Mouse (Mus musculus) embryo, embryonic 10.5 days (tissue): ENCODE results near the gene Fra10ac1.
A peak's percentile ranks its signal among the peaks of the same experiment; 100 is the strongest.

Source experiments
- DNase-seq: peaks from one replicate; pipeline ENCODE4 v3.0.0-alpha.2; 2015; ENCODE audit warnings: low spot score

Fra10ac1 gene

DNA sequence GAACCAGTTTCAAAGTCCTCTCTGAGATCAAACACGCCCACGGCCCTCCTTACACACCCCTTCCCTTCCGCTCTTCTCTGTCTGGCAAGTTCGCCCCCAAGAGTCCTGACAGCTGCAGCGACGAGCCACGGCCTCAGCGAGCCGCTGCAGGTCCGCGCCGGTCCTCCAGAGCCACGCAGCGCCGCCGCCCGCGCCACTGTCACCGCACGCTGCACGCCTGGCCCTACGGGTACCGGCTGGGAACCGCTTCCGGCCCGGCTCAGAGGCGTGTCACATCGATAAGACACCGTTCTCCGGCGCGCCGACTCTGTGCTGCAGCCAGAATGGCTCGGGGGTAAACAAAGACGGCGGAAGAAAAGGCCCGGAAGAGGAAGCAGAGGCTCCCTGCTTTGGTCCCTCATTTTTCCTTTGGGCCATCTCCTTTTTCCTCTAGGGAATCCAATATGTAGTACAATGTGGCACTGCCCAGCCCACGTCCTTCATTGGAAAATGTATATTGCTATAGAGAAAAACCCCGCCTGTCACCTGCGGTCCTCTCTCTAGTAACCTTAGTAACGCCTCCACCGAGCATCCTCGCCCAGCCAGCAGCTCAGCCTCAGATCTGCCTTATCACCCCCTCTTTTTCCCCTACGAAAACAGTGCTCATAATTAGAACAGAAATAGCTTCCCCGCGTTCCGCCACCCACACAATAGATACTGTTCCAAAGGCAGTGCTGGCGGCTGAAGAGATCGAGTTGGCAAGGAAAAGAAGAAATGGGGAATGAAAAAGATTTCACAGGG, at the start of gene Fra10ac1:
Fra10ac1 (minus strand) TSS at position 252 of the 780 bp plus-strand sequence.
- peak; percentile 91 for DNase-seq

DNA sequence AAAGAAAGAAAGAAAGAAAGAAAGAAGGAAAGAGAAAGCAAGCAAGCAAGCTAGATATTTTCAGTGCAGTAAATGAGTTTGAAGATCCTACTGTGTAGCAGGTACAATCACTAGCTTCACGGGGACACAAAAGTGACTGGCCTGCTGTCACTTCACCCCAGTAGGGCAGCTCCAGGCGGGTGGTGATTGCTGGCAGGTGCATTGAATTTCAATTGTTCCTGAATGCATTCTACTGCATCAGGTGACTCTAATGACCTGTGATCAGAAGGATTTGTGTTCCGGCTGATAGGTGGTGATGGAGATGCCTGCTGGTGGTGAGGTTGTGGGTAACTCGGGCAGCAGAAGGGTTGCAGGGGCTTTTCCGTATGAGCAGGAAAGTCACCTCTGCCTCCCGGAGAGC, 47.1 kb upstream of the Fra10ac1 start:
- no peak for DNase-seq

DNA sequence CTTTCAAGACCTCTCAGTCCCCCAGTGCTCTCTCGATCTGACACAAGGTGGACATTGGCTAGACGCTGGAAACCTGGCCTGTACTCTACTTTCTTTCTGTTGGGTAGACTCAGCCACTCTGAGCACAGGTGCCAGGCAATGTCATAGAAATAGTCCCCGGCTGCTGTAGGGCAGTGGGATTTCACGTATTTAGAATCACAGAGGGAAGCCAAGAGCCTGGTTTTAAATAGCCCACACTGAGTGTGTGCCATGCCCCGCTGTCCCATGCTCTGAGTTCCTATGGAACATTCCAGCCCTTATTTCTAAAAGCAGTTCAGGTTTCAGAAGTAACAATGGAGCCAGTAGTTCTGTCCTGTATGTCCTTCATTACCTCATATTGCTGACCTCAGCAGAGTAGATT, 43.5 kb upstream of the Fra10ac1 start:
- DNase-seq, result no peak

DNA sequence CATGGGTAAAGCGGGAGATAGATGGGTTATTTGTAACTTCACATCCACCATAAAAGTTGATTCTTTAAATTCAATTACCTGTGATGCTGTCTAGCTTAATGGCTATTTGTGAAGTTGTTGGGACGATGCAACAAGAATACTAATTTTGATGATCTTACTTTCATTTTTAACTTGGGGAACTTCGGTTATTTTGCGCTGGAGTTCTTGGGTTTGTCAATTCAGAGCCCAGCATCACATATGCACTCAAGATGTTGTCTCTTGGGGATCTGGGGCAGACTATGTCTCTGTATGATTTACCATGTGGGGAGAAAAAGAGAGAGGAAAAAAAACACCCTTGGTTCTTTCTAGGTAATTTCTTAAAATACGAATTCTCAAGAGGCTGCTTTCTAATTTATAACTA, 41.8 kb upstream of the Fra10ac1 start:
- no peak for DNase-seq

DNA sequence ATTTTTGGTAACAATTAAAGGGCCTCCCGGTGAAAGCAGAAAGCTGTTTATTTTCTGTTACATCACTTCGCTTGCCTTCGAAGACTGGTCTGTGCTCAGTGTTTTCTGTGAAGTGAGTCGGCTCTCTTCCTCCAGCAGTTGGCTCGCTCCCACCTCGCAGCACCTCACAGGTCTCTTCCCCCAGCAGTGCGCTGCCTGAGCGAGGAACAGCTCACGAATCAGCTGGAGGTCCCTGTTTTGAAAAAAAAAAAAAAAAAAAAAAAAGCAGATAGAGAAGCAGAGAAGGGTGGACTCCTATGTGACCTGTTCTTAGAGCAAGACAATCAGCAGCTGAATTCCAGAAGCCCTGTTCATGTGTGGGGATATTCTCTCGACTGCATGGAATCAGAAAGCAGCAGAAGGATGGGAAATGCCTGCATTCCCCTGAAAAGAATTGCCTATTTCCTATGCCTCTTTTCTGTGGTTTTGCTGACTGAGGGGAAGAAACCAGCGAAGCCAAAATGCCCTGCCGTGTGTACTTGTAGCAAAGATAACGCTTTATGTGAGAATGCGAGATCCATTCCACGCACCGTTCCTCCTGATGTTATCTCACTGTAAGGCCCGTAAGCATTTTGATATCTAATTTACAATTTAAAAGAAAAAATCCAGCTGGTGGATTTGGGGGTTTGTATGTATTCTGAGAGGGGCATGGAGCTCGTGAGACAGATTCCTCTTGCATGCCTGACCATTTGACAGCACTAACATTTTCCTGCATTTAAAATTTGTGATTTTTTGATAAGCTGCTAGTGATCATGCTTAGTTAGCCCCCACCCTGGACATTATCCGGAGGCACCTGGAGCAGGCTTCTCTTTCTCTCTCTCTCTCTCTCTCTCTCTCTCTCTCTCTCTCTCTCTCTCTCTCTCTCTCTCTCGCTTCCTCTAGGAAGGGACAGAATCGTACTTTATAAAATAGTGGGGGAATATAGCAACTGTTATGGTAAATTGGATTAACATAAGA, 40.8 kb upstream of the Fra10ac1 start, which contains the start of gene Lgi1:
Lgi1 (plus strand) TSS at position 32 of the 996 bp plus-strand sequence.
- no peak for DNase-seq

DNA sequence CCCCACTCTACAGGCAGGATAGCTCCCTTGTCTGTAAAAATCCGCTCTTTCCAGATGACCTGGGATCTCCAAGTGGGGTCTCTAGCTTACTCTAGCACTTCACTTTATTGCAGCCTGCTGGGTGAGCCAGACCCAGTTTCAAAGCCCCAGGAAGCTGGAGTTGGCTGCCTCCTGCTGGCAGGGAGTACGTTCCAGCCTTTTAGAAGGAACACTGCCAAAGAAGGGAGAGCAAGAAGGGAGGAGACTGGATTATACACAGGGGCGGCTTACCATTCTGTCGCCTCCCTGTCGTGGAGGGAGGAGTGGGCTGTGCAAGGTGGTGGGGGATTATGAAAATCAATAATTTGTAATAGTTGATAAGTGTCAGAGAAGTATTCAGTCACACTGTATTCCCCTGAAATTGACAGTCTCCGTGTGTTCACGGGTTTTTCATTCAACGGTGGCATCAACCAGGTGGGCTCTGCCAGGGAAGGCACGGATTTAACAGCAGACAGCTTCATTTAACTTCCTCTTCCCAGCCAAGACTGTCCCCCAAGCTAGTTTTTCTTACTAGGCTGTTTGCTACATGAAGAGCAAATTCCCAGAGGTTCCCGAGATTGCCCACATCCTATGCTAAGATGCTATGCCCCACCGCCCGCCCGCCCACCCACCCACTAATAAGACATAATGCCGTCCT, 40.0 kb upstream of the Fra10ac1 start:
- peak; percentile 55 for DNase-seq

DNA sequence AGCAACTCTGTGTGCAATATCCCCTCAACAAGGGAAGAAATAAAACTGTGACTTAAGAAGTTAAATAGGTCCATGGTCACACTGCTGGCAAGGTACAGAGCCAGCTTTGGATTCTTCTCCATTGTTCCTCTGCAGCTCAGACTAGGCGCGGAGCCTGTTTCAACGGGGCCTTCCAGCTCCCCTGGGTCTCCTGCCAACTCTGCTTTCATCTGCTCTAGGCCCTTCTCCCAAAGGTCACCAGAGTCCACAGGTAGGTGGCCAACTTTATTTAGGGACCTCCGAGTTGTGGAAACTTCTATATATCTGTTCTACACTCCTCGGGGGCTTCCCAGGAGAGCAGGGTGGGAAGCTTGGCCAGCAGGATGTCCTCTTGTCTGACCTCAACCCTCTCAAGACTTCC, 37.4 kb upstream of the Fra10ac1 start:
- DNase-seq, result no peak

DNA sequence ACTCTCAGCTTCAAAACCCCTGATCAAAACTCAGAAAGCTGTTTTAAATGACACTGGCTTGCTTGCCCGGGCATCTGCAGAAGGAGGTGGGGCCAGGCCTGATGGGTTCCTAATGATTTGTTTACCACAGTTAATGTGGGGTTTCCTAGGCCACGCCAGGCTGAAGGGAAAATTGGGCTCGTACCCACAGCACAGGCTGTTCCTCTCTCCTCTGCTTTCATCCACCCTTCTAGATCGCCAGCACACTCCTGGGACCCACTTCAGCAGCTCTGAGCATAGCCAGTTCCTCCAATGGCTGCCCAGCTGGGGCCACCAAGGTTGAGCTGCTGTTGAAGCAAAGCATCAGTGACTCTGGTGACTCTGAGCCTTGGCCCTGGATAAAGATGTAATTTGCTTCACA, 36.4 kb upstream of the Fra10ac1 start:
- DNase-seq, result no peak

DNA sequence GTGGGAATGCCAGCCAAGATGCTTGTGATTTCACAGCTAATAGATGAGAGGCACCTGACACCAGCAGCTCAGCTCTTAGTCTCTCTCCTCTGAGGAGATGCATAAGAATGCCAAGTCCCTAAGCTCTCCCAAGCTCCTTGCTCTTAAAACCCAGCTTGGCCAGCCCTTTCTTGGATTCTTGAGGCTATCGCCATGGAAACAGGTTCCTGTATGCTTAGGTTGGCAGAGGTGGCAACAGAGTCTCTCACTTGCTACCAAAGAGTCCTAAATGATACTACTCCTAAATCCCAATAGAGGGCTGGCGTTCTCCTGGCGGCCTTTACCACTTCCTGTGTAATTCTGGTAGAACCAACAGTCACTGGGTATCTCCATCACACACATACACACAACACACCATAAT, 35.5 kb upstream of the Fra10ac1 start:
- DNase-seq, result no peak

DNA sequence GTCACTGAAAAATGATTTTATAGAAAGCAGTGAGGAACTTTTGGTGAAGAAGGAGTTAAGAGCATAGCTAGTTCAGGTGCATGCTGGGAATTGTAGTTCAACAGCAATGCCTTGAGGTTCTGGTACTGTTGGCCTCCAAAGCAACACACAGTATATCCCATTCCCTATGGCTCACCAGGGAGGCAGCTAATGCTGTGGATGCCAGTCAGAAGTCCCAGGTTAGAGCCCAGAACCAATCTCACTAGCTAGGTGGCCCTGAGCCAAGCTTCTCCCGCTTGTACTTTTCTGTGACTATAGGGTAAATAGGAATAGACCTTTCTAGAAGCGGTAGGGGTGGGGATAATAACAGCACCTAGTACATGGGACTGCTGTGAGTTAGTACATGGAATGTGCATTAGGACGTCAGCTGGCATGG, 34.7 kb upstream of the Fra10ac1 start:
- no peak for DNase-seq

DNA sequence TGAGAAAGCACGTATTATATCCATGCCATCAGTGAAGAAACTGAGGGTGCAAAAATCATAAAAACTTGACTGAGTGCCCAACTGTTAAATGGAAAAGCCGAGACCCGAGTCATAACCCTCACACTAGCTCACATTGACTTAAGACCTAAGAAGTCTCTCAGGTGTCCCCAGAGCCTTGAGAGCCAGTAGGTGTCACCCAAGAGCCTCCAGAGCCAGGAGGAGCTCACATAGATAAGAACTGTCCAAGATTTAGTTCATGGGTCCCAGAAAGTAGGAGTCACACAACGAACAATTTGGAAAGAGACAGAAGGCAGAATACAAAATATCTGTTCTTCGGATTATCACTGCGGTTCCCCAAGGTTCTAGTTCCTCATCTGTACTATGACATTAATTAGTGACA, 29.8 kb upstream of the Fra10ac1 start:
- peak; percentile 71 for DNase-seq

DNA sequence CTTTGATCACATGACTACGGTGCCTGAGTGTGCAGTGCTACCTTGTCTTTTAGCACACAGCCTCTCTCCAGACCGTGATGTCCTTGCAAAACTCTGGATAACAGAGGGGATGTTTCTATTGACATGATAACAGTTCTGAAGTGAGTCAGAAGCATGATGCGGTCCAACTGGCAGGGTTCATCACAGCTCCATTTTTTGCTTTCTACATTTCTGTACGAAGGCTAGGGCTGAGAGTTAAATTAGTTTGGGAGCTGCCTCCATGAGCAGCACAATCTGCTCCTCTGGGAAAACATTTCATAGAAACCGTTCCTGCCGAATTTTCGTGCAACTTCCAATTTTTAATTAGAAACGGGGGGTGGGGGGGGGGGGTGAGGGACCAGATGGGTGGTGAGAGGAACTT, 25.7 kb upstream of the Fra10ac1 start:
- DNase-seq, result no peak

DNA sequence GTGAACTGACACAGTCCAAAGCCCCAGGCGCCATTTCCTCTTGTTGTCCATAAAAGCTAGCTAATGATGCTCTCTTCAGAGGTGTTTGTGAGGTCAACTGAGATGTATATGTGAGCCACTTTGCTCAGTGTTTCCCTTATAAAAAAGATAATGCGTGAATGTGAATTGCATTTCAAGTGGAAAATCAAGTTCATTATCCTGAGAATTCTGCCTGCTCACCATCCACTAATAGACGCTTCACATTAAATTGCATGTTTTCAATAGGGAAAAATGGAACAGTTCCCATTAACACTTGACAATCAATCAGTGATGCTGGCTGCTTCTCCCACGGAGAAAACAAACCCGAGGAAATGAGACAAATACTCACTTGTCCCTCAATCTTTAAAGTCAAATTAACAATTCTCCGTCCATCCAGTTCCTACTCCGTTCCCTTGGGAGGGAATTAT, 22.2 kb upstream of the Fra10ac1 start:
- no peak for DNase-seq

DNA sequence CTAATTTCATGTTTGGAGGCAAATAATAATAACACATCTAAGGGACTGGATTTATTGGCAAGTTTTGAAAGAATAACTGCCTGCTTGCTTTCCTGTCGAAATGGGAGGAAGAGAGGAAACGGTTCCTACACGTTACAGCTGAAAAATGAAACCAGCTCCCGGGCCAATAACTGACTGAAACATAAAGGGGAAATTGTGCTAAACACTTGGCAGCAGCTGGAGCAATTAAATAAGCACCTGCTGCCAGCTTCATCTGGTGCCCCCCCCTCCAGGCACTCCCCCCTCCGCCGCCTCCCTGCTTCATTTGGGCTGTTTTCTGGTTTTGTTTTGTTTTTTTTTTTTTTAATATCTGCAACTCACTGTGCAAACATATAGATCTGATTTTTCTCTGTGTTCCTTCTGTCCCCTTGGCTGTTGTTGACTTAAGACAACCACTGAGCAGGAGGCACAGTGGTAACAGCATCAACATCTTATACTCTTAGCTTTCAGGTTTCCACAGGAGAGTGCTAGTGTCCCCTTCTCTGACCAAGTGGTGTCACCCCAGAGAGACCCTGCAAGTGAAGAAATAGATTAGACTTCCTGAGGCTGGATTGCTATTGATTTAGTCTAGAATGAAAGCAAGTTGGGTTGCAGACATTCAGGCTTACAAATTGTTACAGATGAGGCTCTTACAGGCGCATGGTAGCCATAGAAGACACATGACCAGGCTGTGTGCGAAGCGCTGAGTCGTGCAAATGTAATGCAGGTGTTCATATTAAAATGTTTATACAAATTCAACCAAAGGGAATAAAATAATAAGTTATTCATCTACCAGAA, 21.6 kb upstream of the Fra10ac1 start:
- no peak for DNase-seq

DNA sequence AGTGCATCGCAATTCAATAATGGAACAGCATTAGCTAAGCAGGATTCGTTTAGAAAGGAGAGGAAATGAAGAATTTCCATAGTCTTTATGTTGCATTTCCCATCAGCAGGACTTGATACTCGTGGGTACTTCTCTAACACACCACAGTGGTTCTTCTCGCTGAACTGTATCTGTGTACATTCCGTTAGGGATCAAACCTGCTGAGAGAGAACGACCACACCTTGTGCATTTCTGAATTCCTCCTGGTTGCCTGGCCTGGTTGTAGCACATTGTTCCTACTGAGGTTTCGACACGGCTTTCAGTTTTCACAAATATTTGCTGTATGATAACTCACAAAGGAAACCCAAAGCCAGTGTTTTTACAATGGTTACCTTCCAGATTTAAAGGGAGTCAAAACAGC, 20.8 kb upstream of the Fra10ac1 start:
- no peak for DNase-seq

DNA sequence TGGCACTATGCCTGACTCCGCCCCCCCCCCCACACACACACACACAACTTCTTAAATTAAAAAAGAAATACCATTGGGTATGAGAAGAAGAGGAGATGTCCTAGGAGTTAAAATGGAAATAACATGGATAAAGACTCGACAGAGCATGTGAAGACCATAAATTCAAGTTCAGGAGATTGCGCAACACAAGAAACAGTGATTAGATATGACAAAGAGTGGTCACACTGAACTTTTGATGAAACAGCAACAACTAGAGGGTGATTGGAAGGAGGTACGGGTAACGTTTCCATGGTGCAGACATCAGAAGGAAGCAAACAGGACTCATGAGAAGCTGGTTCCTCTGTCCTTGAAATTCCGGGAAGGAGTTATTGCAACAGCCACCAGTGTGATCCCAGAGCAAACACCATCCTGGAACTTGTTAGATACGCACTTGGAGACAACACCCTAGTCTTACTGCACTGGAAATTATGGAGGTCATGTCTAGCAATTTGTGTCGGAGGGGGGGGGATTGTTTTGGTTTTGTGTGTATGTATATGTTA, 18.4 kb upstream of the Fra10ac1 start:
- no peak for DNase-seq

DNA sequence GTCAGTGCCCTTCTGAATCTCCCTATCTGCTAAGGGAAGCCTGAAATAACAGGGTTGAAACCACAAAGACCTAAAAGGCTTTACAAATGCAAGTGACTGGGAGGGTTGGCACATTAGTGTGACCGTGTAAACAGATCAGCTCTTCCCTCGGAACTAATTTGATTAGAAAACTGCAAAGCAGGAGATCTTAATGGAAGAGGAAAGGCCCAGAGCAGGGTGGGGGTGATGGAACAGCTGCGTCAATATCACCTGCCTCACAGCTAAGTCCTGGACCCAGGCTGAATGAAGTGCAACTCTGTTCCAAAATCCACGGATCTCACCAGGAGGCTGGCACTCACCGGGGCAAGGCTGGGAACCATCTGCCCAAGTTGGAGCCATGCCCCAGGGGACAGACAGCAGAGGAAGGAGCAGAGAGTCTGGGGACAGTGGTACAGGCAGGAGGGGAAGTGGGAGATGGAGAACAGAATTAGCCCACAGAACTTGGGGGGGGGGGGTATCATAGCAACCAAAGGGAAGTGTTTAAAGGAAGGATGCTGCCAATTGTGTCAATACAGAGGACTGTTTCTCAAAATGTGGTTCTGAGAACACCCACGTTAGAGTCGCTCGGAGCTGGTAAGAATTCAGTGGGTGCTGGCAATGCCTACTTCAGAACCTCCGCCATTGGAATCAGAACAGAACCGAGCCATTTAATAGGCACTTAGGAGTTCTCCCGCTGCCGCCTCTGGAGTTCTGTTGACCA, 14.4 kb upstream of the Fra10ac1 start:
- DNase-seq, result peak; percentile 3

DNA sequence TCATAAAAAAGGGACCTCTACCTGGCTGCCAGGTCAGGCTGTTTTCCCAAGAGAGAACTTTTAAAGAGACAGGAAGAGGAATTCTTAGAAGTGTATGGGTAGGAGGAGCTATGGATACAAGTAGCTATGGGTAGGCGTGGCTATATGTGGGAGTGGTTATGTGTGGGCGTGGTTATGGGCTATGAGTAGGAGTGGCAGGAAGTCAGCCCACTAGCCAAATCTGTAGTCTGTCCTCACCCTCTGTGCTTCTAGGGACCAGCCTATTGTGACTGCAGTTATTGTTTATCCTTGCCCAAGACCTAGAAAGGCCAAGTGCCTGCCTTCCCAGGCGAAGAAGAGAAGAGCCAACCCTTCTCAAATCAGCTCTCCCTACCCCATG, 13.9 kb upstream of the Fra10ac1 start:
- peak; percentile 42 for DNase-seq

DNA sequence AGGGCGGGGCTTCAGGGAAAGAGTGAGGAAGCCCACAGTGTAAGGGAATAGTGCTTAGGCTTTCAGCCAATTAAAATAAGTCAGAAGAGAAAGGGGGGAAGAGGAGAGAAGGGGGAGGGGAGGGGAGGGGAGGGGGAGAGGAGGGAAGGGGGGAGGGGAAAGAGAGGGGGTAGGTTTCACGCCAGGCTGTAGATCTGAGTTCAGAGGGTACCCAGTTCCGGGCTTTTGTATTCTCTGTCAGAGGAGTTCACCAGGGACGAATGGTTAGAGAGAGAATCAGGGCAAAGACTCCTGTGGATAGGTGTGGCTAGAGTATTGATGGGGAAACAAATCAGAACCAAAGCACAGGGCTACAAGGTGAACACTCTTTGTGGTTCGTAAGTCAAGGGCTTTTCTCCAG, 12.6 kb upstream of the Fra10ac1 start:
- no peak for DNase-seq

DNA sequence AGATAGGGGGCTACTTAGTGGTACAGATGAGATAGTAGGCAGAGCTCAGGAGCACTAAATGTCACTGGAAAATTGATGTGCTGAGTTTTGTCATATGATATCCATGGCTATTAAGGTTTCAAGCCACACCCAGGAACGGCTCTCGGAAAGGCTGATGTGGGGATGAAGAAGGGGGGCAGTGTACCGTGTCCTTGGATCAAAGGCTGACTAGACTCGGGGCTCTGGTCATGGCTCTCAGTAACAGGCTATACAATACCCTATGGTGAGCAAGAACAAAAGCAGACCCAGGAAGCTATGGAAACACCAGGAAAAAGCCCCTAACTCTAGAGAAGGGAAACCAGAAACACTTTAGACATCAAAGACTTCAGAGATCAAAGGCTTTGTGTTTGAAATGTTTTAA, 8.6 kb upstream of the Fra10ac1 start:
- DNase-seq, result peak; percentile 47
